Mouse (Mus musculus): ENCODE data around the gene Ctnnal1. TPM values are rescaled to one million over a fixed set of nuclear protein-coding genes. Genes with fewer than 3 reads are reported as not detected.
"Not testable (repeated sequence)": the region's sequence is repeated elsewhere in the genome, so short reads cannot be mapped to it uniquely, and the experiment has no call there.

Ctnnal1 gene
- polyA plus RNA-seq, 1 experiment from 2014 or later = 16.7 TPM

DNA sequence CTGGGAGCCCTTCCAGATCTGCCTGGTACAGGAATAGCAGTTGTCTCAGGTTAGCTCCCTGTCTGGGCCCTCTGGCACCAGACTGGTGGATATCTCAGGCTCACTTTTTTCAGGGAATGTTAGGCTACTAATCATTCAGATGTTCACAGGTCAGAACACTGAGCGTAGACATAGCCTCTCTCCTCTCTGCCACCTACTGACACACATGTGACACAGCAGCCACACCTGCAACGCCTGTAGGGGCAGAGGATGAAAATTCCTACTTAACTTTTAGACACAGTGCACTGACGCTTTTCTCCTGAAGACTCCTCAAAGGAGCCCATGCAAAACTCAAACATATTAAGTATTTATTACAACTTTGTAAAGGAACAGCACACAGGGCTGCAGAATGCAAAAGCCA, 32.5 kb upstream of the Ctnnal1 start:
- H3K4me1 ChIP-seq (replicated peaks; ENCODE audit: control insufficient read depth, insufficient read depth, low read length) = no peaks in the 10 kb centered on the region
- ATAC-seq (ENCODE audit: low FRiP score) (no peak), DNase-seq (ENCODE audit: low spot score) (no peak)
- WGBS = 86% methylated on average over 3 of the region's 3 CpGs
- H3K9ac ChIP-seq = no peak overlapping the region
- no peak overlapping the region for H3K4me2 ChIP-seq (replicated peaks)
- H3K4me3 ChIP-seq (replicated peaks; ENCODE audit: low read length) = no peak overlapping the region
- no peaks in the 10 kb centered on the region for H3K9me3 ChIP-seq (ENCODE audit: control insufficient read depth, low read length)
- peaks cover 39% of the 10 kb centered on the region for H3K36me3 ChIP-seq (replicated peaks; ENCODE audit: control insufficient read depth, insufficient read depth)
- H3K27ac ChIP-seq = no peak overlapping the region
- H3K27me3 ChIP-seq (ENCODE audit: control insufficient read depth, insufficient read depth, low read length) = no peaks in the 10 kb centered on the region

DNA sequence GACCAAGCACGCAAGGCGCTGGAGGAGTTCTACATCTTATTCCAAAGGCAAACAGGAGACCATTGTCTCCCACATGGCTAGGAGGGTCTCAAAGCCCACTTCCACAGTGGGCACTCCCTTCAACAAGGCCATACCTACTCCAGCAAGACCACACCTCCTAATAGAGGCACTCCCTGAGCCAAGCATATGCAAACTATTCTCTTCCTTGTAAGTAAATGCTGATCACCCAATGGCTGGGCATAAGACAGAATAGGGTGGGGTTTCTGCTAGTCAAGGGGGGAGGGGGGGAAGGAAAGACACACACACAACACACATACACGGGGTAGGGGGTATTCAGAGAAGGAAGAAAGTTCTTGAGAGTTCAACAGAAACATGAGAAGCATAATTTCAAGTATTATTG, 29.2 kb upstream of the Ctnnal1 start:
- ATAC-seq (ENCODE audit: low FRiP score) = no peak
- Histone ChIP-seq H3K9ac (no peak overlapping the region), H3K4me3 (replicated peaks; ENCODE audit: low read length) (no peak overlapping the region), H3K27ac (no peak overlapping the region), H3K27me3 (ENCODE audit: control insufficient read depth, insufficient read depth, low read length) (no peaks in the 10 kb centered on the region), H3K4me1 (replicated peaks; ENCODE audit: control insufficient read depth, insufficient read depth, low read length) (no peaks in the 10 kb centered on the region), H3K36me3 (replicated peaks; ENCODE audit: control insufficient read depth, insufficient read depth) (peaks cover 30% of the 10 kb centered on the region), H3K4me2 (replicated peaks) (no peak overlapping the region), H3K9me3 (ENCODE audit: control insufficient read depth, low read length) (no peaks in the 10 kb centered on the region)
- 98% methylated on average over 3 of the region's 3 CpGs for WGBS
- no peak for DNase-seq (ENCODE audit: low spot score)

DNA sequence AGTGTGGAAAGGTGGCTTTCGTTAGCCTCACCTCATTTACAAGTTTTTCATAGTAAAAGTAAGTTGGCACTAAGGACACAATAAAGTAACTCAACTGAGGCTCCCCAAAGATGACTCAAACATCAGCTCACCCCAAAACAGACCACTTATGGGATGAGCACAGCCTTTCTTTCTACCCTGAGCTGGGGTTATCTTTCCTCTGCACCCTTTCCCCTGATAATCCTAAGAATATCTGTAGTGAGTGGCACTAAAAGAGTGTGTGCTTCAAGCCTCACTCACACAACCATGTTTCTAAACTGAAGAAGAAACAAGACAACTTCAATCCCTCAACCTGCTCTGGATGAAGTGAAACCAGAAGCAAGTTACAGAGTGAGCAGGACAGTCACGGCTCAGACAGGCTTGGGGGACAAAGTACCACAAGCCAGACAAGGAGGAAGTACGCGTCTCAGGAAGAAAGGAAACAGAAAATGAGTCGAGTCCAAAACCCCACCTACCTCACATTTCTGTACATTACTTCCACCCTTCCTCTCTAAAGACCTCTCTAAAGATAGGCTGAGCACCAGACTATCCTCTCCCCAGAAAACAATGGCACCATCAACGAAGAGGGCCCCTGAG, 27.6 kb upstream of the Ctnnal1 start:
- H3K36me3 ChIP-seq (replicated peaks; ENCODE audit: control insufficient read depth, insufficient read depth) = peaks cover 25% of the 10 kb centered on the region
- H3K27me3 ChIP-seq (ENCODE audit: control insufficient read depth, insufficient read depth, low read length) = no peaks in the 10 kb centered on the region
- no peaks in the 10 kb centered on the region for H3K4me1 ChIP-seq (replicated peaks; ENCODE audit: control insufficient read depth, insufficient read depth, low read length)
- H3K4me3 ChIP-seq (replicated peaks; ENCODE audit: low read length) = no peak overlapping the region
- no peak overlapping the region for H3K9ac ChIP-seq
- no peak overlapping the region for H3K4me2 ChIP-seq (replicated peaks)
- no peak for ATAC-seq (ENCODE audit: low FRiP score)
- DNase-seq (ENCODE audit: low spot score) = no peak
- no peak overlapping the region for H3K27ac ChIP-seq
- H3K9me3 ChIP-seq (ENCODE audit: control insufficient read depth, low read length) = no peaks in the 10 kb centered on the region
- 97% methylated on average over 6 of the region's 6 CpGs for WGBS

DNA sequence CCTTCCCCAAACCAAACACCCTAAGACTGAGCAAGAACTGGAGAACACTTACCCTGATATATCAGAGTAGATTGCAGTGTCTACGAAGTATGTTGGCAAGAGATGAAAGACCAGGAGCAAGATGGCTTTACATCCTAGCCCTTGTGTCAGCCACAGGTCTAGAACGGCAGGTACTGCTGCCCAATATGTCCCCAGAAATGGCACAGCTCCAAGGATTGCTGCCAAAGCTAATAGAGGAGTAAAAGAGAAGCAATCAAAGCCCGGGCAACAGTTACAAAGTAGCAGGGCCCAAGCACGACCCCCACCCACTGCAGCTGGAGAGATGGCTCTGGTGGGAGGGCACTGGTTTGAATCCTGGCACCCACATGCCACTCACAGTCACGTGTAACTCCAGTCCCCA, 23.5 kb upstream of the Ctnnal1 start:
- no peak for DNase-seq (ENCODE audit: low spot score)
- no peaks in the 10 kb centered on the region for H3K9me3 ChIP-seq (ENCODE audit: control insufficient read depth, low read length)
- H3K9ac ChIP-seq = no peak overlapping the region
- H3K36me3 ChIP-seq (replicated peaks; ENCODE audit: control insufficient read depth, insufficient read depth) = peaks cover 38% of the 10 kb centered on the region
- no peak overlapping the region for H3K4me2 ChIP-seq (replicated peaks)
- no peak overlapping the region for H3K27ac ChIP-seq
- 81% methylated on average over 5 of the region's 5 CpGs for WGBS
- H3K27me3 ChIP-seq (ENCODE audit: control insufficient read depth, insufficient read depth, low read length) = no peaks in the 10 kb centered on the region
- H3K4me1 ChIP-seq (replicated peaks; ENCODE audit: control insufficient read depth, insufficient read depth, low read length) = no peaks in the 10 kb centered on the region
- no peak overlapping the region for H3K4me3 ChIP-seq (replicated peaks; ENCODE audit: low read length)
- no peak for ATAC-seq (ENCODE audit: low FRiP score)

DNA sequence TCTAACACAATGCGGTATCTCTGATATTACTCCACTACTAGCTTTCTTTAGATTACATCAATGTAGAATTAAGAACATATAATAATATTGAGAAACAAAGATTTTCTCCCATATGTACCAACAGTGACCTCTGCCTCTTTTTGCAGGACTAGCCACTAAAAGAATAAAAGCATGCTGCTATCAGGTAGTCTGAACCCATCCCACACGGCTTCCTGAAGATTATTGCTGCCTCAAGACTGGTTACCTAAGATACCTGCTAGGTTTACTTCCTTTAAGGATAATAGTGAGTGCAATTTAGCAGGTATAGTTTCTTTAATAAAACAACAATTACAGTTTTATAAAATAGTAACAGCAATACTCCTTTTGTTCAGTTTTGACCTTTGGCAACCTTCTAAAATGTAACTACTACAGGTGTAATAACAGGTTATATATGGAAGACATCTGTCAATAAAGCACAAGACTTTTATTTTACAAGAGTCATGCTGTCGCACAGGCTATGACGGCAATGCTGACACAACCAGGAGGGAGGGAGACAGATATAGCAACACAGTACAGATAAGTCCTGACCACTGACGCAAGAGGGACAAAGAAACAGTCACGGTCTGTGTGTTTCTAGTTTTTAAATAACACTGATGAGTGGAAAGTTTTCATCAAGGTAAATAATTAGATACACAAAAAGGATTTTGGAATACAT, 21.4 kb upstream of the Ctnnal1 start:
- H3K9ac ChIP-seq = no peak overlapping the region
- no peak for ATAC-seq (ENCODE audit: low FRiP score)
- DNase-seq (ENCODE audit: low spot score) = no peak
- WGBS = 94% methylated on average over 6 of the region's 6 CpGs
- H3K4me2 ChIP-seq (replicated peaks) = no peak overlapping the region
- H3K4me1 ChIP-seq (replicated peaks; ENCODE audit: control insufficient read depth, insufficient read depth, low read length) = no peaks in the 10 kb centered on the region
- peaks cover 38% of the 10 kb centered on the region for H3K36me3 ChIP-seq (replicated peaks; ENCODE audit: control insufficient read depth, insufficient read depth)
- no peak overlapping the region for H3K27ac ChIP-seq
- H3K9me3 ChIP-seq (ENCODE audit: control insufficient read depth, low read length) = no peaks in the 10 kb centered on the region
- H3K4me3 ChIP-seq (replicated peaks; ENCODE audit: low read length) = no peak overlapping the region
- no peaks in the 10 kb centered on the region for H3K27me3 ChIP-seq (ENCODE audit: control insufficient read depth, insufficient read depth, low read length)

DNA sequence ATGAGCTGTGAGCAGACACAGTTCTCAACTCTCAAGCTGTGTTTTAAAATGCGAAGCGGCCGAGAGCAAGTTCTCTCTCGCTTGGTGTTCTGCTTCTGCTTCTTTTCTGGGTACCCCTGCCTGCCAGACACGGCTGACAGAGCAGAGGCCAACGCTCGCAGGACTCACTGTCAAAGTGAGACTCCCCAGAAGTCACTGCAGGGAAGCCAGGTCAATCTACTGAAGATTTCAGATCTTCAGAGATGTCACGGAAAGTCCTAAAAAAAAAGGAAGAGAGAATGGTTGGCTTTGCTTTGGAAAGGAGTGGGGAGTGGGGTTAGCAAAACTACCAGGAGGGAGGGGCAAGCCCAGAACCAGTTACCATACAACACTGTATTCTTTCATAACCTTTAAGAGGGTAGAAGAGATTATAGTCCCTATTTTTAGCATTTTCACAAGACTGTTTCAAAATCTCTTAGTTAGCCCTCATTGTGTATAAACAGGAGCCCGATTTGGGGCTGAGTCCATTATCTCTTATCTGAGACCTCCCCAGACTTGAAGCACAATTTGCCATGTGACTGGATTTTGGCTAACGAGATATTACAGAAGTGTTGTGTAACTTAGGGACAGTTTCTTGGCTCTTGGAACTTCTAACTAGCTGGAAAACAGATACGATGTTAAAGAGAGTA, 15.2 kb upstream of the Ctnnal1 start:
- DNase-seq (ENCODE audit: low spot score) (no peak), ATAC-seq (ENCODE audit: low FRiP score) (no peak)
- H3K9me3 ChIP-seq (ENCODE audit: control insufficient read depth, low read length) = no peaks in the 10 kb centered on the region
- no peaks in the 10 kb centered on the region for H3K4me1 ChIP-seq (replicated peaks; ENCODE audit: control insufficient read depth, insufficient read depth, low read length)
- 87% methylated on average over 11 of the region's 11 CpGs for WGBS
- H3K9ac ChIP-seq = no peak overlapping the region
- H3K27me3 ChIP-seq (ENCODE audit: control insufficient read depth, insufficient read depth, low read length) = no peaks in the 10 kb centered on the region
- H3K36me3 ChIP-seq (replicated peaks; ENCODE audit: control insufficient read depth, insufficient read depth) = peaks cover 40% of the 10 kb centered on the region
- H3K27ac ChIP-seq = no peak overlapping the region
- no peak overlapping the region for H3K4me2 ChIP-seq (replicated peaks)
- no peak overlapping the region for H3K4me3 ChIP-seq (replicated peaks; ENCODE audit: low read length)

DNA sequence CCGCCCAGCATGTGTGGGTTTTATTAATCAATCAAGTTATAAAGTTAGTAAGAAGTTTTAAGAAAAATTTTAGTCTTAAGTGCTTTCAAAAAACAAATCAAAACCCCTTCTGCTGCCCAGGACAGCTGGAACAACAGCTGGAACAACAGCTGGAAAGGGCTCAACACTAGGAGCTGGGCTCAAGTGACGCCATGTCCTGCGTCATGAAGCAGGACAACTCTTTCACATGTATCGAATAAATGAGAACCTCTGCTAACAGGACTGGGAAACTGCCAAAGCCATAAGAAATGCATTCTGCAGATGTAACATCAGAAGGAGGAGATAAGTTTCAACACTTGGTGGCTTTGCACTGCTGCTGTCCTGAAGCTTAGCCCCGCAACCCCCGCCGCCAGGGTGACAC, 14.0 kb upstream of the Ctnnal1 start:
- ATAC-seq (ENCODE audit: low FRiP score) (no peak), DNase-seq (ENCODE audit: low spot score) (no peak)
- no peak overlapping the region for H3K4me3 ChIP-seq (replicated peaks; ENCODE audit: low read length)
- WGBS = 96% methylated on average over 7 of the region's 7 CpGs
- H3K27me3 ChIP-seq (ENCODE audit: control insufficient read depth, insufficient read depth, low read length) = no peaks in the 10 kb centered on the region
- no peak overlapping the region for H3K9ac ChIP-seq
- no peak overlapping the region for H3K4me2 ChIP-seq (replicated peaks)
- no peaks in the 10 kb centered on the region for H3K4me1 ChIP-seq (replicated peaks; ENCODE audit: control insufficient read depth, insufficient read depth, low read length)
- H3K36me3 ChIP-seq (replicated peaks; ENCODE audit: control insufficient read depth, insufficient read depth) = peaks cover 38% of the 10 kb centered on the region
- no peak overlapping the region for H3K27ac ChIP-seq
- no peaks in the 10 kb centered on the region for H3K9me3 ChIP-seq (ENCODE audit: control insufficient read depth, low read length)

DNA sequence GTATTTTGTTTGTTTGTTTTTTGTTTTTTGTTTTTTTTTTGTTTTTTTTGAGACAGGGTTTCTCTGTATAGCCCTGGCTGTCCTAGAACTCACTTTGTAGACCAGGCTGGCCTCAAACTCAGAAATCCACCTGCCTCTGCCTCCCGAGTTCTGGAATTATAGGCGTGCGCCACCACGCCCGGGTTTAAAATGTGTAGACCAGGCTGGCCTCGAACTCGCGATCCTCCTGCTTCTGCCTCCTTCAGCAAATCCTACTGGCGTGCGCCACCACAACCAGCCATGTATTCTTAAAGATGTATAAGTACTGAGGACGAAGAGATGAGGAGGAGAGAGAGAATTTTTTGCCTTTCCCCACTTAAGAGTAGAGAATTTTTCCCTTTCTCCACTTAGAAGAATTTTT, 5.6 kb upstream of the Ctnnal1 start:
- not testable (repeated sequence) for H3K4me2 ChIP-seq (replicated peaks); H3K9ac ChIP-seq; H3K4me3 ChIP-seq (replicated peaks; ENCODE audit: low read length); DNase-seq (ENCODE audit: low spot score); H3K9me3 ChIP-seq (ENCODE audit: control insufficient read depth, low read length); H3K27me3 ChIP-seq (ENCODE audit: control insufficient read depth, insufficient read depth, low read length); H3K27ac ChIP-seq; H3K4me1 ChIP-seq (replicated peaks; ENCODE audit: control insufficient read depth, insufficient read depth, low read length); ATAC-seq (ENCODE audit: low FRiP score)
- 98% methylated on average over 11 of the region's 11 CpGs for WGBS
- peaks cover 15% of the 10 kb centered on the region for H3K36me3 ChIP-seq (replicated peaks; ENCODE audit: control insufficient read depth, insufficient read depth)

DNA sequence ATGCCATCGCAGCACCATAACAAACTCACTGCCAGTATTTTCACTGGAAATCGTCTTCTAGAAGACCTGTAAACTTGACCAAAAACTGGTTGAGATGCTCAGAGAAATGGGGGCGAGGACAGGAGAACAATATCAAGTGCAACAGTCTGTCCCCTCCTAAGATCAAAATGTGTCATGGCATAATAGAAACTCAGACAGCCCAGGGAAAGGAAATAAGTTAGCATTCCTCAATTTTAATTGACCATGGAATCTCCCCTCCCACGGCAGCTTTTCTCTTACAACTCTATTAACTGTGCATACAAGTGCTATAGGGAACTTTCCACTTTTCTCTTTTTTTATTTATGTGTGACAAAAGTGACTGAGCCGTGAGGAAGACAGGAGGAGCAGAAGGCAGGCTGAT, 2.8 kb upstream of the Ctnnal1 start:
- Histone ChIP-seq H3K9ac (no peak overlapping the region), H3K27ac (no peak overlapping the region), H3K4me1 (replicated peaks; ENCODE audit: control insufficient read depth, insufficient read depth, low read length) (peaks cover 16% of the 10 kb centered on the region), H3K4me3 (replicated peaks; ENCODE audit: low read length) (no peak overlapping the region), H3K4me2 (replicated peaks) (no peak overlapping the region), H3K36me3 (replicated peaks; ENCODE audit: control insufficient read depth, insufficient read depth) (no peaks in the 10 kb centered on the region), H3K9me3 (ENCODE audit: control insufficient read depth, low read length) (no peaks in the 10 kb centered on the region), H3K27me3 (ENCODE audit: control insufficient read depth, insufficient read depth, low read length) (no peaks in the 10 kb centered on the region)
- no peak for ATAC-seq (ENCODE audit: low FRiP score)
- WGBS = 77% methylated on average over 5 of the region's 5 CpGs
- DNase-seq (ENCODE audit: low spot score) = no peak
